Mouse (Mus musculus) heart, adult 18-20 months (tissue): ENCODE measurements around the gene Kmo. TPM values are rescaled to one million over a fixed set of nuclear protein-coding genes. Genes with fewer than 3 reads are reported as not detected.

Source experiments
- DNase-seq, 2 experiments: peaks; one replicate each; pipeline ENCODE4 v3.0.0; 2021 to 2022; ENCODE audit warnings: mixed read lengths in 1 of 2
- total RNA-seq, 2 experiments: library from RNA; stranded (reverse); gene quantifications; 2 replicates each; pipeline ENCODE4 v1.2.3; 2021

Kmo gene
- total RNA-seq, 2 experiments from 2014 or later = 0.51 to 0.62 TPM

DNA sequence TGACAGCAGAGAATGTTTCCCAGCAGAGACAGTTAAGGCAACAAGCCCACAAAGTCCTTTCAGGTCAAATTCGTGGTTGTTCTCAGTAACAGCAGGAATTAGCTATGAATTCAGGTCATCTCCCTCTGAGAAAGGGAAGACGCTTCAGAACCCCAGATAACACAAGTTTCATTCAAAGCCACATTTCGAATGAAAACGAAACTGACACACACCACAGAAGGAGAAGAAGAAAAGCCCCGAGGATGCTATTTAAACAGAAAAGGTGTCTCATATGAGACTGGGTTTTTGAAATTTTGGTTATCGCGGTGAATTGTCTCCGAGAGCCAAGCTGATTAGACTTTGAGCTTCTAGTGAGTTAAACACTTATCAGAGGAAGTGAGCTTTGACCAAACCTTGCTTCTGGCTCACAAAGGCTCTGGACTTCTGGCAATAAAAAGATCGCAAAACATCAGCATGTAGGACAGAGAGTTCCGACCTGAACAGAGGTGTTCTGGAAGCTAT, 11.6 kb downstream of the Kmo start:
- no peak for DNase-seq

GRCm38 (mm10) chr1:175632470-175632869, 12.3 kb downstream of the Kmo start:
- no peak for DNase-seq

- DNase-seq = peak in 1 of 2 experiments; percentile 36
These were observed 17.5 kb downstream of the Kmo start for GRCm38 (mm10) chr1:175637677-175638076.

- no peak for DNase-seq
These were observed 18.9 kb downstream of the Kmo start for GRCm38 (mm10) chr1:175639072-175639471.

DNA sequence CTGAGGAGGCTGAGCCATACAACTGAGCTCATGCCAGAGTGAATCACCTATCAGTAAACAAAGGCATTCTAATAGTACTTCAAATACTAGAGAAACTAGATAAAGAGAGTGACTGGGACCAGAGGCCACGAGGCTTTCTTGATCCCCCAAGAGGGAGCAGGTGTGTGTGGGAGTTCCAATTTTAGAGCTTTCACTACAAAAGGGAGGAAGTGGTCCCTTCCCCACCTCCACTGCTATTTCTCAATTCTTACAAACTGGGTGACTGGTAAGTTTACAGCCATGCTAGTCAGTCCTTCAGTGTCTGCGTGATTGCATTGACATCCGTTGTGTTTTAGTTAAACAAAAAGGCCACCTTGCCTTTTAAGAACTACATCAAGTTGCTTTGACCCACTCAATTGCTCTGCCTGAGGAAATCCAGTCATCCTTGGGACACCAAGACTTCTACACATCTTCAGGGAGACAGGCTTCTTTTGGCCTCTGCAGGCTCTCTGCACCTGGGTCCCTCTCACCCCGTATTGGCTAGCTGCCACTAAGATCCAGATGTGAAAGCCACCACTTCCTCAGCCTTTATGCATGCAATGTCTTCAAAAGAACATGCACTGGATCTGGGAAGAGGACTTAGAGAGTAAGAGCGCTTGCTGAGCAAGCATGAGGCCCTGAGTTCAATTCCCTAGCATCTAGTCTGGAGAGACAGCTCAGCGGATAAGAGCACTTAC, 20.4 kb downstream of the Kmo start:
- DNase-seq = no peak

DNA sequence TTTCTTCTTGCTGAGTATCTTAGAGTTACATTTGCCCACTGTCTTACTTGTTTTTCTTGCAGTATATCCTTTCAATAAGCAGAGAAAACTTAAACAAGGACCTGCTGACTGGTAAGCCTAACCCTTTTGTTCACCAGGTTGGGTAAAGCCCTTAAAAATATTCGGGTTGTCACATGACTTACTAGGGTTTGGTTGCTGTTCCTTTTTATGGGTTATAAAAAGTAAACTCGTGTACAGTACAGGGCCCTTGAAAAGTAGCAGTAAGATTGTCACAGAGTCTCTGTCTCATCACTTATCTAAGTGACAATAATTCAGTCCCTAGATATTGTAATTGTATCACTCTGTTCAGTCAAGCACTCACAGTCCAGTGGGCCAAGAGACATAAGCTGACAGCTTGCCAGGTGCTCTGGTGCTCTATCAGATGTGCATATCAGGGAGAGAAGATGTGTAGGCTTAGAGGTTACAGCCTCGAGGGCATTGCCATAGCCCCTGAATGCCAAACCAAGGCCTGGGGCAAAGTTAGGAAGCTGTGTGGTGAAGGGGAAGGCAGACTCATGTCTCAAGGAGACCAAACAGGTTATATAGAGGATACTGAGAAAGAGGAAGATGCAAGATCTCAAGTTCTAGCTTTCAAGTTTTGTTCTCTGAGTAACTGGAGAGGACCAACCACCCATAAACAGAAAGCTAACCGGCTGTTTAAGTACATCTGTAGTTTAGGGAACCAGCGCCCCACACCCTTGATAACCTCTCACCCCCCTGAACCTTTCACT, 23.5 kb downstream of the Kmo start:
- no peak for DNase-seq

DNA sequence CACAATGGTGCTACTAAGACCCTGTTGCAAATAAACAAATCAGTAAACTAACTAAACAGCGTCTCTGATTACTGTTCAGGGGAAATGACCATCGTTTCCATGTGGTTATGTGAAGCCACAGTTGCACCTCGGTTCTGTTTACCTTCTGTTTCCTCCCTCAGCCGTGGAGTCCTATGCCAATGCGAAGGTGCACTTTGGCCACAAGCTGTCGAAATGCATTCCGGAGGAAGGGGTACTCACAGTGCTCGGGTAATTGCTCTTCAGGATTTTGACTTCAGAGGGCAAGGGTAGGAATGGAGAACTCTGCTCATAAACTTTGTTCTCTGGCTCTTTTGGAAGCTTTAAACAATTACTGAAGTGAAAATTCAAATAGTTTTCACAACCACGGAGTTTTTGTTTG, 26.8 kb downstream of the Kmo start:
- DNase-seq = no peak

GRCm38 (mm10) chr1:175648615-175649014, 28.4 kb downstream of the Kmo start:
- no peak for DNase-seq

DNA sequence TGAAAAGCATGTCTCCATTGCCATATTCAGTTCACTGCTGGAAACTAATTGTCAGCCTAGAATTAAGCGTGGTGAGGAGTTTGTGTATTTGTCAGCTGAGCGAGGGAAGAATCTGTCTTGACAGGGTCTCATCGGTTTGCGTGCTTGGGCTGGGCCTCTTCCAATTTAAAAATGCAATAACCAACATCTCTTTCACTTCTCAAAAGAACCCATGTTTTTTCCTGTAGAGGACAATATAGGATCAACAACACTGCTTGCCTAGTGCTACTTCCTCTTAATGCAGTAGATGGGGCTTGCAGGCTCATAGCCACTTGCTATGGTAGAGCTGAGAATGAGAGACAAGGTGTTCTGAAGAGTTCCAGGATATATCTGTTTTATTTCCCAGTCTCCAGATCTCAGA, 39.7 kb downstream of the Kmo start:
- peak in 1 of 2 experiments; percentile 10 for DNase-seq

- DNase-seq = peak; percentile 18 to 21
These were observed 48.7 kb downstream of the Kmo start for GRCm38 (mm10) chr1:175668666-175669405.

DNA sequence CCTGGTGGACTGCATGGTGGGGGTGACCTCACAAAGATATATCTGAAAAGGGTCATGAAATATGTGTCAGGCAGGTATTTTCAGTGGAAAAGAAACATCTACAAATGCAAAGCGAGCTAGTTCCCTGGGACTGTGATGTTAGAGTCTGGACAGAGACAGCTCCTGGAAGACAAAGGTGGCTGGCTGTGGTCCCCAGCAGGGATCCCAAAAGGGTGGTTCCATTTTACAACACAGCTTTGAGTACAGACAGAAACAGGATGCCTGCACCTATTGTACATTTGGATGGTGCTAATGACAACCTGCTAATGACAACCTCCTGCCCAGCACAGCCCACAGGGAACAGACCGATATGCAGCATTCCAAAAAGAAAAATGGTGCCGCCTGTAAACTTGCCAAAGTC, 49.3 kb downstream of the Kmo start:
- DNase-seq = no peak

DNA sequence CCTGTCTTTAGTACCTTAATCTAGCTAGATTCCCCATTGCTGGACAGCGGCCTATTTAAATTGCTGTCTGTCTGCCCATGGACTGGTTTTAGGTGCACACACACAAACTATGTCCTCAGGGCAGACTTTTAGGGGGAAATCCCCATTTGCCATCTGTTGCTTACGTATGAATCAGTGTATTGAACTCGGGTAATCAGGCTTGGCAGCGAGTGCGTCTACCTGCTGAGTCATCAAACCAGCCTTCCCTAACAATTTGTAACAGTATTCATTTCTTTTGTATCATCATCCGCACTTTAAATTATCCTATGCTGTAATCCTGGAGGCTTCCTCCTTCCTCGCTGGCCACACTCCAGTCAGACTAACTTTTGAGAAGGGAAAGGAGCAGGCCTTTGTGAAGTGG, 49.9 kb downstream of the Kmo start:
- no peak for DNase-seq

DNA sequence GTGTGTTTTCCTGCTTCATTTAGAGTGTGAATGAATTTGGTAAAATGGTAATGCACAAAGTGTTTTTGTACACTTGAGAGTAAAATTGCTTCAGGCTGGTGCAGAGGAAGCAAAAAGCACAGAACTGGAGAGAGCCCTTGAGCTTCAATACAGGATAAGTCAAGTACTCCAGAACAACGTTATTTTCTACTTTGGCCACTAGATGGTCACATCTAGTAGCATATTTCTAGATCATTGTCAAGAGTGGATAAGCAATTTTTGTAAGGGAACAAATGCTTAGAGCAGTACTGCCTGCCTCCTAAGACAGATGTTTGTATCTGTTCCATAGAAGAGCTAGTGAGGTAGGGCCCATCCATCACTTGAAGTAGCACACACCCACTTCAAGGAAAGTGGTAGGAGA, 51.4 kb downstream of the Kmo start:
- no peak for DNase-seq

- DNase-seq = no peak
These were observed 53.6 kb downstream of the Kmo start for GRCm38 (mm10) chr1:175673563-175674325.

- DNase-seq = peak; percentile 17 to 61
These were observed 54.9 kb downstream of the Kmo start for GRCm38 (mm10) chr1:175675116-175675515.

DNA sequence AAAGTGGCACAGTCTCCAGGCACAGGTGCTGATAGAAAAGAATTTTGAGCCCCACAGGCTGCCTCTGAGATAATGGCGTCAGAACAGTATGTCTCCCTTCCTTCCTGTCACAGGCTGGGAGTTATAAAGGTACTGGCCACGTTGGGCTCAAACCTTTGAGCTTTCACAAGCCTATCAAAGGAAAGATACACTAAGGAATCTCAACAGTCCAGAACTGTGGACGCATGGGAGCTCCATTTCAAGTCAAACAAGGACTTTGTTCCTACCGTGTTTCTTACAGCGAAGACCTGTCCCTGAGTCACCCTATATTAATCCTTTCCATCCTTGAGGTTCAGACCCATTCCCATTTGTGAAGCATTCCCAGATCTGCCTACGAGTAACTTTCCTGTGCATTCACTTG, 57.3 kb downstream of the Kmo start:
- no peak for DNase-seq

- no peak for DNase-seq
These were observed 60.8 kb downstream of the Kmo start for GRCm38 (mm10) chr1:175680995-175681394.

DNA sequence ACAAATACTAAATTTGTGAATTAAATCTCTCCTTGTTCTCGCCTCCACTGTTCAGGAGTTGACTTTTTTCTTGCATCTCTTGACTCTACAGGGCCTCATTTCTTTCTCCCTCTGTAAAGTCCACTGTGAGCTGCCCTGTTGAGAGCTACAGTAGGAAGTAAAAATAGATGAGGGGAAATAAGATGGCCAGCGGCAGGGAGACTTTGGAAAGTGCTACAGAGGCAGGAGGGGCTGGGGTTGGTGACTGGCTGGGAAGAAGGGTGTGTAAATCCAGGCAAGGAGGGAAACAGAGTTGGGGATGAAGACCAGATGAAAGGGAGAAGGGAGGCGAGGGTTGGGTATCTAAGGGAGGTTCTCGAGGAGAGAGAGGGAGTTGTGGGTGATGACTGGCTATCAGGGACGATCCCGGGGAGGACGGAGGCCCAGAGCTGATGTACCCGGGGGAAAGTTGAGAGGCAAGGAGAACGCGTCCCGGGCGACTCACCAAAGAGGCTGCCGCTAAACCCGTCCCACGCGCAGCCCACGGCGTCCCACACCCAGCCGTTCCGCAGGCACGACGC, 71.6 kb downstream of the Kmo start:
- peak; percentile 17 to 51 for DNase-seq

- DNase-seq = peak; percentile 99
These were observed 72.2 kb downstream of the Kmo start, which contains the start of the genes Opn3 and Chml for GRCm38 (mm10) chr1:175692246-175692996. TSS of gene Opn3 (minus strand) at chr1:175692776. TSS of gene Chml (minus strand) at chr1:175692901.

GRCm38 (mm10) chr1:175692997-175693361, 72.8 kb downstream of the Kmo start:
- no peak for DNase-seq
